Mouse (Mus musculus): ENCODE measurements around the gene Ngf. TPM values are rescaled to one million over a fixed set of nuclear protein-coding genes. Genes with fewer than 3 reads are reported as not detected.

The Ngf gene
- polyA plus RNA-seq, 1 experiment from 2014 or later, result 1.0 TPM

DNA sequence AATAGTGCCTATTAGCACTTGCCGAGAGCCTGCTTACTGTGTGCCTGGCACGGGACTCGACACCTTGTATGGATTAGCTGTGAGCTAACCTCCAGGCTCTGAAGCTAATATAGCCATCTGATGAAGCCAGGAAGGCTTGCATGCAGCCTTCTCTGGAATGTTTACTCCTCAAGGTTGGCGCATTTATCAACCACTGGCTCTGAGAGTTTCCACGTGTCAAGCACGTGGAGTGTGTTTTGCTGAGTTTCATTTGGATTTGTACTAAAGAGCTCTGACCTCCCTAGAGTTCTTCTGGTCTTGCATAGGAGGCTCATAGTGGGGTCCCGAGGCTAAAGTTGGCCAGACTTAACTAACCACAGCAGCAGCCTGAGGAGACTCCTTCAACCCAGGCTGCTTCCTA lies 55.2 kb downstream of the Ngf start:
- no peak overlapping the region for H3K27ac ChIP-seq (ENCODE audit: low read depth, low read length)
- 87% methylated on average over 7 of the region's 7 CpGs for WGBS
- no peak overlapping the region for H3K4me3 ChIP-seq (ENCODE audit: low read length)
- ATAC-seq, result no peak
- H3K4me1 ChIP-seq (ENCODE audit: control insufficient read depth, insufficient read depth, low read depth, low read length), result no peaks in the 10 kb centered on the region
- H3K4me2 ChIP-seq (ENCODE audit: low read length), result no peak overlapping the region
- H3K9me3 ChIP-seq (ENCODE audit: control insufficient read depth, low read length), result no peaks in the 10 kb centered on the region
- no peak overlapping the region for H3K9ac ChIP-seq (ENCODE audit: low read depth, low read length)
- no peaks in the 10 kb centered on the region for H3K27me3 ChIP-seq (replicated peaks; ENCODE audit: control insufficient read depth, insufficient read depth, low read length)
- H3K36me3 ChIP-seq (ENCODE audit: control insufficient read depth, insufficient read depth, low read length), result no peaks in the 10 kb centered on the region

DNA sequence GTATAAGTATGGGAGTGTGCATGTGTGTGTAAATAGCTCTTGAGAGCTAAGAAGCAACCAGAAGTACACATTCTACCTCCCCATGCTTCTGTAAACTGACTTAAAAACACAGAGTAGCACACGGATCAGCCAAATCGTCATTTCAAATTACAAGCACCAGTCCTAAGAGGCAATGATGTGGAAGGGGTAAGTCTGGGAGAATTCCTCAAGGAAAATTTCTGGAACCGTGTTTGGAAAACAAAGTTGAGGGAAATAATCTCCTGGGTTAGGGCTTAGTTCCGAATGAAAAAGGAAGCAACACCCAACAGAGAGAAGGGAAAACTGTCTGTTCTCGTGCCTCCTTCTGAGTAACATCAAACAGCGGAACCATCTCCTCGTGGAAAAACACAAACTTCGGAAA lies 56.1 kb downstream of the Ngf start:
- Histone ChIP-seq H3K36me3 (ENCODE audit: control insufficient read depth, insufficient read depth, low read length) (no peaks in the 10 kb centered on the region), H3K4me2 (ENCODE audit: low read length) (no peak overlapping the region), H3K9me3 (ENCODE audit: control insufficient read depth, low read length) (no peaks in the 10 kb centered on the region), H3K27ac (ENCODE audit: low read depth, low read length) (no peak overlapping the region), H3K27me3 (replicated peaks; ENCODE audit: control insufficient read depth, insufficient read depth, low read length) (no peaks in the 10 kb centered on the region), H3K9ac (ENCODE audit: low read depth, low read length) (no peak overlapping the region), H3K4me1 (ENCODE audit: control insufficient read depth, insufficient read depth, low read depth, low read length) (no peaks in the 10 kb centered on the region), H3K4me3 (ENCODE audit: low read length) (no peak overlapping the region)
- WGBS, result 78% methylated on average over 8 of the region's 8 CpGs
- ATAC-seq, result no peak

DNA sequence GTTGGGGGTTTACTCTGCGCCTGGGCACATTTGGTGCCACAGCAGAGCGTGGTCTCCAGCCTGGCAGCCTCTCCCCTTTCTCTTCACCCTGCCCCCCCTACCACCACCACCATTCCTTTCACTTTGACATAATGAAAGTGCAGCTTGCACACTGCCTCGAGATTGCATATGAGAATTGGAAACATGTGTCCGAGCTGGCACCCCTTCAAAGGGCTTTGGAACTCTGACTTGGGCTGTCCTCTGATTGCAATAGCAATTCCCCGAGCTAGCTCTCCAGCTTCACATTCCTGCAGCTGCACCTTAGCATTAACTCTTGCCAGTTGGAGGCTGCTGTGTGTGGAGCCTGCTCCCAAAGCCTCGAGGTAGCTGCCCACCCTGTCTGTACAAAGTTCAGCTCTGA lies 56.8 kb downstream of the Ngf start:
- no peaks in the 10 kb centered on the region for H3K4me1 ChIP-seq (ENCODE audit: control insufficient read depth, insufficient read depth, low read depth, low read length)
- no peaks in the 10 kb centered on the region for H3K9me3 ChIP-seq (ENCODE audit: control insufficient read depth, low read length)
- H3K27me3 ChIP-seq (replicated peaks; ENCODE audit: control insufficient read depth, insufficient read depth, low read length), result no peaks in the 10 kb centered on the region
- no peaks in the 10 kb centered on the region for H3K36me3 ChIP-seq (ENCODE audit: control insufficient read depth, insufficient read depth, low read length)
- H3K9ac ChIP-seq (ENCODE audit: low read depth, low read length), result no peak overlapping the region
- H3K4me3 ChIP-seq (ENCODE audit: low read length), result no peak overlapping the region
- H3K27ac ChIP-seq (ENCODE audit: low read depth, low read length), result no peak overlapping the region; the same call in 1 of the 2 replicates
- H3K4me2 ChIP-seq (ENCODE audit: low read length), result peak overlapping the region; percentile 7; the same call in 1 of the 2 replicates
- WGBS, result 63% methylated on average over 6 of the region's 6 CpGs
- ATAC-seq, result no peak

DNA sequence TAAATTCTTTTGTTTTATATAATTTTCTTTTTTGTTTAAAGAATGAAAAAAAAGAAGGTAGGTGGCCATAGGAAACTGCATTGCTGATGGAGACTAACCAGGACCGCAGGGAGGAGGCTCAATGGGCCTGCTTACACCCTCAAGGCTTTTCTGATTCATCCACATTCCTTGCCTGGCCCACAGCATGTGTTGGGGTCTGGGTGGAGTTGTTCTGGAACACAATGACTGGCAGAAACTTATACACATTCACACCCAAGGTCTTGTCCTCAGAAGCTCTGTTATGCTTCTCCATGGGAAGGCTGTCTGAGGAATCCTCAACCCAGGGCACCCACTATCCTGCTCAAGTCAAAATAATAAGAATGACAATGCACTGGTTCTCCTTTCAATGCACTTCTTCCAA lies 65.0 kb downstream of the Ngf start:
- 81% methylated on average over 1 of the region's 1 CpGs for WGBS
- Histone ChIP-seq H3K9ac (ENCODE audit: low read depth, low read length) (no peak overlapping the region), H3K4me3 (ENCODE audit: low read length) (no peak overlapping the region), H3K4me2 (ENCODE audit: low read length) (no peak overlapping the region), H3K36me3 (ENCODE audit: control insufficient read depth, insufficient read depth, low read length) (no peaks in the 10 kb centered on the region), H3K9me3 (ENCODE audit: control insufficient read depth, low read length) (no peaks in the 10 kb centered on the region), H3K27me3 (replicated peaks; ENCODE audit: control insufficient read depth, insufficient read depth, low read length) (no peaks in the 10 kb centered on the region), H3K4me1 (ENCODE audit: control insufficient read depth, insufficient read depth, low read depth, low read length) (no peaks in the 10 kb centered on the region), H3K27ac (ENCODE audit: low read depth, low read length) (no peak overlapping the region)
- ATAC-seq, result no peak

DNA sequence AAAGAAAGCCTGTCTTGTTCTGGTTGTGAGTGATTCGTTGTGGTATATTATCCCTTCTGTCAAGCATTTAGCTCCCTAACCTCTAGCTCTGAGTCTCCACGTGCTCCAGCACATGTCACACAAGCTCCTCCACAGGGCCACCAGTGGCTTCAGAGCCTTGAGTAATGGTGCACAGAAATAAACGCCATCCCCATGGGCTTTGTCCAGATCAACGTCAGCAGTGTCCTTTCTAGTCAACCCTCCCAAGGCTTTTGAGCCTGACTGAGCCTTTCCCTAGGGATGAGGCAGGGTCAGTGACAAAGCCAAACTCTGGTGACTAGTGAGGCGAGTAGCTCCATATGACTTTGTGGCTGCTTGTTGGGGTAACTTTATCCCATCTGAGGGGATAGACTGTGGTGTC lies 73.9 kb downstream of the Ngf start:
- no peak overlapping the region for H3K9ac ChIP-seq (ENCODE audit: low read depth, low read length)
- no peaks in the 10 kb centered on the region for H3K36me3 ChIP-seq (ENCODE audit: control insufficient read depth, insufficient read depth, low read length)
- no peaks in the 10 kb centered on the region for H3K4me1 ChIP-seq (ENCODE audit: control insufficient read depth, insufficient read depth, low read depth, low read length)
- no peaks in the 10 kb centered on the region for H3K9me3 ChIP-seq (ENCODE audit: control insufficient read depth, low read length)
- no peak overlapping the region for H3K4me3 ChIP-seq (ENCODE audit: low read length)
- no peak for ATAC-seq
- H3K4me2 ChIP-seq (ENCODE audit: low read length), result no peak overlapping the region
- H3K27ac ChIP-seq (ENCODE audit: low read depth, low read length), result no peak overlapping the region
- no peaks in the 10 kb centered on the region for H3K27me3 ChIP-seq (replicated peaks; ENCODE audit: control insufficient read depth, insufficient read depth, low read length)
- 85% methylated on average over 5 of the region's 5 CpGs for WGBS

DNA sequence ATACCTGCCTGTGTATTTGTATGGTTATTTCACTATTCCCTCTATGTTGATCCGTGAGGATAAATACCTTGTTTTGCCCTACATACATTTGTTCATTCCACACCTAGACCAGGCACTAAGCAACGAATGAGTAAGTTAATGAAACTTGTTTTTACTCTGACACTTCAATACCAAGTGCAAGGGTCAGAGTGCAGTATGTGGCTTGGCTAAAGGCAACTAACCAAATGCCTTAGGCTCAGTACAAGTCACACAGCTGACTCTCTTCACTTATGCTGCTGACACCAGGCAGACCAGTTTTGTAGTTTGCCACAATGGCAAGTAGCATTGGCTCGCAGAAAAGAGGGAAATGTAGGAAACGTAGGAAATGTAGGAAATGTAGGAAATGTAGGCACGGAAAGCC lies 77.8 kb downstream of the Ngf start:
- ATAC-seq, result no peak
- WGBS, result 91% methylated on average over 5 of the region's 5 CpGs

DNA sequence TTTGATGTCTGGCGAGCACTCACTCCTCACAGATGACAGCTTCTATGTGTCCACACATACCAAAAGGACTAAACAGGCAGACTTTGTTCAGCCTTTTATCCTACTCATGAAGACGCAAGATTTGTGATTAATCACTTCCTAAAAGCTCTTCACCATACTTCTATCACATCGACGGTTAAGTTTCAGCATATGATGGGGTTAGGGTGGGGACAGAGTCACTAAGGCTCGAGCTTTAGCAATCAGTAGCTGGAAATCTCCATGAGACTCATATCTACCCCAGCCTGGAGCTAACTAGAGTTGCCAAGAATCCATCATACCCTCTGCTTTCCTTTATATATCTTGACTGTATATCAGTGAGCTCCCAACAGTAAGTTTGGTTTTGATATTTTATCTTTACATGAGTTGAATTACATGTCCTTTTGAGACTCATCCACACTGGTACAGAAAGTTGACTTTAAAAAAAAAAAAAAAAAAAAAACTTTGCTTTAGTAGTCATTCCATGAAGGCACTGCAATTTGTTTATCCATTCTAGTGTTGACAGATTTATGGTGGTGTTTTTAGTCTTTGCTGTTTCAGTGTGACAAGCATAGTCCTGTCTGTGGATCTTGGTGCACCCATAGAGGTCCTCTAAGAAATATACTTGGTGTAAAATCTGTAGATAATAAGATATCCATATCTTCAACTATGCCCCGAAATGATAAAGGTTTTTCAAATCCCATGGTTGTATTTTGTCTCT lies 84.4 kb downstream of the Ngf start:
- Histone ChIP-seq H3K36me3 (ENCODE audit: control insufficient read depth, insufficient read depth, low read length) (no peaks in the 10 kb centered on the region), H3K4me1 (ENCODE audit: control insufficient read depth, insufficient read depth, low read depth, low read length) (no peaks in the 10 kb centered on the region), H3K4me3 (ENCODE audit: low read length) (no peak overlapping the region), H3K27ac (ENCODE audit: low read depth, low read length) (no peak overlapping the region), H3K9ac (ENCODE audit: low read depth, low read length) (no peak overlapping the region), H3K4me2 (ENCODE audit: low read length) (no peak overlapping the region), H3K9me3 (ENCODE audit: control insufficient read depth, low read length) (no peaks in the 10 kb centered on the region), H3K27me3 (replicated peaks; ENCODE audit: control insufficient read depth, insufficient read depth, low read length) (no peaks in the 10 kb centered on the region)
- WGBS, result 86% methylated on average over 6 of the region's 6 CpGs
- ATAC-seq, result no peak

More for the DNA sequence above, 77.8 kb downstream of the Ngf start:
- H3K27me3 ChIP-seq (replicated peaks; ENCODE audit: control insufficient read depth, insufficient read depth, low read length), result no peaks in the 10 kb centered on the region
- H3K4me3 ChIP-seq (ENCODE audit: low read length), result no peak overlapping the region
- H3K27ac ChIP-seq (ENCODE audit: low read depth, low read length), result no peak overlapping the region
- H3K9me3 ChIP-seq (ENCODE audit: control insufficient read depth, low read length), result no peaks in the 10 kb centered on the region
- H3K4me1 ChIP-seq (ENCODE audit: control insufficient read depth, insufficient read depth, low read depth, low read length), result no peaks in the 10 kb centered on the region
- no peak overlapping the region for H3K9ac ChIP-seq (ENCODE audit: low read depth, low read length)
- no peaks in the 10 kb centered on the region for H3K36me3 ChIP-seq (ENCODE audit: control insufficient read depth, insufficient read depth, low read length)
- no peak overlapping the region for H3K4me2 ChIP-seq (ENCODE audit: low read length)

DNA sequence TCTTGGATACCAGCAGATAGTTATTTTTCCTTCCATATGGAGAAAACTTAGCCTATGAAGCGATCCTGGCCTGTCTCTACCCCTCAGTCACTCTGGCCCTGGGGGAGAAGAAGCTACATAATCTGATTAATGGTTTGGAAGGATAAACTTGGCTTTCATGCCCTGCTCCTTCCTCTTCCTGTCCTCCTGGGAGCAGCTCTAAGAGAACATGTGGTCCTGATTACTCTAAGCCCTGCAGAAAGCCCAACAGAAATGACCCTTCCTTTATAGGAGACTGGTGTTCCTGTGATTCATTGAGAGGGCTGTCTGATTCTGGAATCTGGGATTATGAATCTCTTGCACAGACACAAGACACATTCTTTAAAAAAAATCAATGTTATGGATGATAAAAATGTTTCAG lies 86.4 kb downstream of the Ngf start:
- H3K9ac ChIP-seq (ENCODE audit: low read depth, low read length), result no peak overlapping the region
- H3K4me3 ChIP-seq (ENCODE audit: low read length), result no peak overlapping the region
- no peak overlapping the region for H3K4me2 ChIP-seq (ENCODE audit: low read length)
- ATAC-seq, result no peak
- H3K36me3 ChIP-seq (ENCODE audit: control insufficient read depth, insufficient read depth, low read length), result no peaks in the 10 kb centered on the region
- no peaks in the 10 kb centered on the region for H3K9me3 ChIP-seq (ENCODE audit: control insufficient read depth, low read length)
- H3K27ac ChIP-seq (ENCODE audit: low read depth, low read length), result no peak overlapping the region
- 73% methylated on average over 1 of the region's 1 CpGs for WGBS
- H3K4me1 ChIP-seq (ENCODE audit: control insufficient read depth, insufficient read depth, low read depth, low read length), result no peaks in the 10 kb centered on the region
- H3K27me3 ChIP-seq (replicated peaks; ENCODE audit: control insufficient read depth, insufficient read depth, low read length), result no peaks in the 10 kb centered on the region

DNA sequence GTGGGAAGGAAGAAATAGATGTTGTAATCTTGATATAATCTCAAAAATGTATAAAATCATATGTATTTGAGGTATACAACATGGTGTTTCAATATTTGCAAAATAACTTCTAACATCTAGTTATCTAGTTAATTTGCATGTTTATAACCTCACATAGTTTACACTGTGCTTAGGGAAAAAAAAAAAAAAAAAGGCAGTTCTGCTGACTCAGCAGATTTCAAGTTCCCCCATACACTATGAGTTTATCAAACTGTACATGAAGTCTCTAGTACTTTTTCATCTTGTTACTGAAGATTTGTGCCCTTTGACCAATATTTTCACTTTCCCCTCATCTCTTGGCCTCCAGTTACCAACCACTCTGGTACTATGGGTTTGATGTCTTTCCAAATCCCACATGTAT lies 86.9 kb downstream of the Ngf start:
- Histone ChIP-seq H3K27ac (ENCODE audit: low read depth, low read length) (no peak overlapping the region), H3K4me3 (ENCODE audit: low read length) (no peak overlapping the region), H3K27me3 (replicated peaks; ENCODE audit: control insufficient read depth, insufficient read depth, low read length) (no peaks in the 10 kb centered on the region), H3K9me3 (ENCODE audit: control insufficient read depth, low read length) (no peaks in the 10 kb centered on the region), H3K4me2 (ENCODE audit: low read length) (no peak overlapping the region), H3K4me1 (ENCODE audit: control insufficient read depth, insufficient read depth, low read depth, low read length) (no peaks in the 10 kb centered on the region), H3K9ac (ENCODE audit: low read depth, low read length) (no peak overlapping the region), H3K36me3 (ENCODE audit: control insufficient read depth, insufficient read depth, low read length) (no peaks in the 10 kb centered on the region)
- no peak for ATAC-seq
